Mouse (Mus musculus) C2C12 (cell line): ENCODE results near the gene Gars.

Source experiments
- CTCF ChIP-seq: IDR thresholded peaks from one replicate; pipeline ENCODE4 v1.5.1; 2011; ENCODE audit not compliant: control insufficient read depth, insufficient read depth, insufficient read length
- MAX ChIP-seq: IDR thresholded peaks from one replicate; pipeline ENCODE4 v1.6.1; 2011; ENCODE audit warnings: mild to moderate bottlenecking, control low read depth
- USF1 ChIP-seq: IDR thresholded peaks from one replicate; pipeline ENCODE4 v1.6.1; 2011; ENCODE audit warnings: low read depth, mild to moderate bottlenecking, control low read depth, moderate library complexity

- TF ChIP-seq CTCF, result no peak
- no peak for TF ChIP-seq MAX
- no peak for TF ChIP-seq USF1
Observed at GRCm38 (mm10) chr6:55061328-55061727, 23.5 kb downstream of the Gars start.
